Mouse (Mus musculus) liver, embryonic 14.5 days (tissue): ENCODE results near the gene Fut1.

Source experiments
- CTCF ChIP-seq: IDR thresholded peaks from 2 replicates; pipeline ENCODE4 v1.5.1; 2016; ENCODE audit warnings: antibody characterized with exemption, low read depth, control low read depth
- EP300 ChIP-seq: IDR thresholded peaks from 2 replicates; pipeline ENCODE4 v1.6.1; 2016; ENCODE audit warnings: antibody characterized with exemption, low read depth

GRCm38 (mm10) chr7:45625481-45625880, 8.4 kb downstream of the Fut1 start:
- TF ChIP-seq CTCF: no peak
- TF ChIP-seq EP300: no peak
